Mouse (Mus musculus): ENCODE measurements at regions not wholly inside any gene's neighbourhood (a gene's known extent, or its start where the extent isn't known, plus 50 kb on each side); places are given as distances from the start of the nearest gene placed in this dataset.

DNA sequence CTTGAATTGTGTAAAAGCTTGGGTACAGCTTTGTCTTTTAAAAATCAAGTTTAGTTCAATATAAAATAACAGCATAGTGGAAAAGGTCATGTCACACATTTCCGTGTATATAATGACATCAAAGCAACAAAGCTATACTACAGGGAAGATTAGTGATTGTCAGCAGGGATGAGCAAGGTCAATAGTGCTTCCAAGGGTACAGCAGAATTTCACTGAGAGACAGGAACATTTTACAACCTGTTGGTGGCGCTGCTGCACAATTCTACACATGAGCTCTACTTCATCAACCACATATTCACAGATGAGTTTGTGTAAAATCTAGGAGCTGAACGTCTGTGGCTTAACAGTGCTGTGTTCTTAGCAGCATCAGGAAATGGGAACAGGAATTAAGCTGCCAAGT lies 74.3 kb upstream of the A2m start:
- peak; percentile 41 to 44 for DNase-seq (ENCODE audit: low spot score in 2 of 2)

DNA sequence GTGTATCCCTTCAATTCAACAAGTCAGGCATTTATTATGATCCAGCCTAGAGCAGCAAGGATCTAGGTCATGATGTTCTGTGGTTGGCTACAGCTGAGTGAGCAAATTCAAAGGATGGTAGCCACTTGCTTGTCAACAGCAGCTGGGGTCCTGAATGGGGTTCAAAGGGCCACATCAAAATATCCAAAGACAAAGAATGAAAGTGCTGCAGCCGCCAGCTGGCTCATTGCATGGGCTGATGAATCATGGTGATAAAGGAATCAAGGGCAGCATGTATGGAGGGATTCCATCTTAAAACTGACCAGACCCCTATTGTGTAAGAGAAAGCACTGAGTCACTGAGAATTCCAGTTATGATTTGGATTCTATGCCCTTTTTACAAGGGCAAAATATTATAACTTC lies 74.8 kb upstream of the A2m start:
- DNase-seq (ENCODE audit: low spot score in 2 of 2): peak in 1 of 2 experiments; percentile 19

DNA sequence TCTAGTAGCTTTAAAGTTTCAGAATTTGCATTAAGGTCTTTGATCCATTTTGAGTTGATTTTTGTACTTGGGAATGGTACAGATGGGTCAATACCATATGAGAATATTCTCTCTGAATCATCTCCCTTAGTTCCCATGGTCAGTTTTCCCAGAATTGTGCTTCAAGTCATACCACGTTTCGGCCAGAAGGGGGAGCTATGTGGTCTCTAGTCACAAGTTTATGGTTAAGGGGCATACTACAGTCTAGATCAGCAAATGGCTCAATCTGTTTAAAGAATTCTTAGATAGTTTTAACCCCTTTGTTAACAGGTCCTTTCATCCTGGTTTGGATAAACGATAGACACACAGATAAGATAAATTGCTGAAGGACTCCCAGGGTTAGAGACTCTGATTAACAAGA lies 78.7 kb upstream of the A2m start:
- DNase-seq (ENCODE audit: low spot score in 2 of 2): peak; percentile 29 to 36

DNA sequence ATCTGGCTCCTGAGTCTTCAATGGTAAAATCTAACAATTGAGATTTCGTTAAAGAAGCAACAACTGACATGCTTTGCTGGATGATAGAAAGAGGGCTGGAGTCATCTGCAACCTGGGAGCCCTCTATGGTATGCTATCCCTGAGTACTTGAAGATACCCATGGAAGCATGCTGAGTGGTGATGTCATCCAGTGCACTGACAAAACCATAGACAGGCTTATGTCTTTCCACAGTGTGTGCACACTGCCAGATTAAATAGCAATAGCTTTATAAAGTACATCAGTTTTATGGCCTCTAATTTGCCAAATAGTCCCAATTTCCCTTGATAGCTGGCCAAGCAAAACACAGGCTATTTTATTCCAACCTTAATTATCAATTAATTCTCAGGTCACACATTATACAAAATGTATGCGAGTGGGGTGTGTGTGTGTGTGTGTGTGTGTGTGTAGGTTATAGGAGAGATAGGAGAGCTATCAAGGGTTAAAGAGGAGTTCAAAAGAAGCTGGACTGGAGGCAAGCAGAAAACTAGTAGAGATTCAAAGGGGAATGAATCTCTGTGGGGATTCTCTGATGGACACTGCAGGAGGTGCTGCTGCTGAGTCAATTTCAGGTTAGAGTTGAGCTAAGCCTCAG lies 80.1 kb upstream of the Iqsec3 start:
- DNase-seq (ENCODE audit: low spot score in 2 of 2): no peak

DNA sequence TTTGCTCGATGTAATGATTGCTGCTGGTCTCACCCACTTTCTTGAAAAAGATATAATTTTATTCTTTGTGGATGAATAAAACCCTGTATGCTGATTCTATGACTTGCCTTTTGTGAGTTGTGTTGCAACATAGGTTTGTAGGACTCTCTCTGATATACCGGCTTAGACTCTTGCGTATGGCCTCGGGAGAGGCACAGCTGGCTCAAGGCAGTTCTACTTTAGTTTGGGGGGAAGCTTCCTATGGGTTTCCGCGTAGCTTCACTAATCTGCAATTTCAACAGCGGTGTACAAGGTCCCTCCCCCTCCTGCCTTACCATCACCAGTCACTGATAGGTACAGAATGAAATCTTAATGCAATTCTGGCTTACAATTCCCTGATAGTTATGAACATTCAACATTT lies 60.0 kb upstream of the Iqsec3 start:
- no peak for DNase-seq (ENCODE audit: low spot score in 2 of 2)

DNA sequence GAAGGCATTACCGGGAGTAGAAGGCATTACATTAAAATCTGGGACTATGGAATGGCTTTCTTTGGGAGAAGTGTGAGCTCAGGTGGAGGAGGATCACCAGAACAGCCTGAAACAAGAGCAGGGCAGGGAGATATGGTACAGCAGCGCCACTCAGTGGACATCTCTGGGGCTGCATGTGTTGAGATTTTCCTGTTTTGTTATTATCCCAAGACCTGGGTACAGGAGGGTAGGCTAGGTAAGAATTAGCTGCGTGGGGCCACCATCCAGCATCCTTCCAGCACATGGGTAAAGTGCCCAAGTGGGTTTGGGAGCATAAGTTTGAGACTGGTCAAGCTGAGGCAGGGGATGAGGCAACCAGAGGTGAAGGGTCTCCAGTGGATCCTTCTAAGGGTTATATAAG lies 59.4 kb upstream of the Iqsec3 start:
- DNase-seq (ENCODE audit: low spot score in 2 of 2): peak; percentile 46 to 64

DNA sequence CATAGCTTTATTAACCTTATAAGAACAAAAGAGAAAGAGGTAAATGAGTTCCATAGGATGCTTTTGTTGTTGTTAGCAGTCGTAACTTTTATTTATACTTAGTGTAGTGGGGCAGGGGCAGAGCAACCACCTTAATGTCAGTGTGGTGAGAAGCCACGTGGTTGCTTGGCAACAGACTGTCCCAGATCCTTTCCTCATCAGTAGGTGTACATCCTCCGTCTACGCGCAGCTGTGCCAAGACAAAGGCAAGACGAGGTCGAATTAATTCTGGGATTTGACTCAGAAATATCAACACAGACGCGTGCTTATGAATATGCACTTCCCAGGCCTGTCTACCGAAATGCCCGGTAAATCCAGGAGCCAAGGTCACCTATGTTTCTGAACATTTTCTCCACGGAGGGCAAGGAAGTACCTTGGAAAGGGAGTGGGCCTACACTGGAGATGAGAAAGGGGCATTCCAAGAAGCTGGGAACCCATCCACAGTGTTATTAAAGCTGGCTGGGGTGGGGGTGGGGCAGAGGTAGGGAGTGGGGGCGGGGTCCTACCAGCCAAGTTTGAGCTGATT lies 58.4 kb upstream of the Iqsec3 start:
- DNase-seq (ENCODE audit: low spot score in 2 of 2): no peak

DNA sequence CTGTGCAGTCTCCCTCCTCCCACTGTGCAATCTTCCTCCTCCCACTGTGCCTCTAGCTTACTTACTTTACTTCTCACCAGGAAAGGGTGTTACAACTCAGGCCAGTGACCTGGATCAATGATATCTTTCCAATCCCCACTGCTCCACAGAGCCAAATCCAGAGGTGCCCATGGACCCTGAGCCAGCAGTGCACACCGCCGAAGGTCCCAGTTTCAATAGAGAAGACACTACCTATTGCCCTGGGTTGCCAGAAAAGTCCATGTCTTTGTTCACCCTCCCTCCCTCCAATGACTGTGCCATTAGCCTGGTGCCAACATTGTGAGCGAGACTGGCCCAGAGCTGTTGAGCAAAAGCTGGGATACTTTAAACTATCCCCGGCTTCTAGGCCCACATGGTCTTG lies 53.8 kb upstream of the Iqsec3 start:
- DNase-seq (ENCODE audit: low spot score in 2 of 2): no peak

DNA sequence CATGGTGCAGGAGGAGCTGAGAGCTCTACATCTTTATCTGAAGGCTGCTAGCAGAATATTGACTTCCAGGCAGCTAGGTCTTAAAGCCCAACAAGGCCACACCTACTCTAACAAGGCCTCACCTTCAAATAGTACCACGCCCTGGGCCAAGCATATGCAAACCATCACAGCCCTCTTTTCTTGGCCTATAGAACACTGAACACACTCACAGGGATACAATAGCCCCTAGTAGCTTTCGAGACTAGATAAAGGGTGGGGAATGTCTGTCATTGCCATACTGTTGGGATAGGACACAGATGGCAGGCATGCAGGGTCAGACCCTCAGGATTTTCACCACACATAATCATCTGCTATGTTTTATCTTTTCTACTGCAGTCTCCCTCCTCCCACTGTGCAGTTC lies 52.6 kb upstream of the Iqsec3 start:
- DNase-seq (ENCODE audit: low spot score in 2 of 2): no peak

DNA sequence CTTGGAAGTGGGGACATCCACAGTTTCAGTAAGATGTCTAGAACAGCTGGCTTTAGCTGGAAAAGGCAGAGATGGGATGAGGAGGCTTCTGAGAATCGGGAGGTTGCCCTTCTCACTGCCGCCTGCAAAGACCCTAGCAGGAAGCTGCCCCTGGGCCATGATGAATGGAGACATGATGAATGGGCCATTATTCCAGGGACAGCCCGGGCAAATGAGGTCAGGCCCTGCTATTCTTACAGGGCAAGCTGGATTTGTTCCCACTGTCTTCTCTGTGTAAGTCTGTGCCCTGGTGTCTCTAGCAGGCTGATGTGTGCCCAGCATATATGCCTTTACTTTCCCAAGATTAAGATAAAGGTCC lies 51.1 kb upstream of the Iqsec3 start:
- DNase-seq (ENCODE audit: low spot score in 2 of 2): no peak

DNA sequence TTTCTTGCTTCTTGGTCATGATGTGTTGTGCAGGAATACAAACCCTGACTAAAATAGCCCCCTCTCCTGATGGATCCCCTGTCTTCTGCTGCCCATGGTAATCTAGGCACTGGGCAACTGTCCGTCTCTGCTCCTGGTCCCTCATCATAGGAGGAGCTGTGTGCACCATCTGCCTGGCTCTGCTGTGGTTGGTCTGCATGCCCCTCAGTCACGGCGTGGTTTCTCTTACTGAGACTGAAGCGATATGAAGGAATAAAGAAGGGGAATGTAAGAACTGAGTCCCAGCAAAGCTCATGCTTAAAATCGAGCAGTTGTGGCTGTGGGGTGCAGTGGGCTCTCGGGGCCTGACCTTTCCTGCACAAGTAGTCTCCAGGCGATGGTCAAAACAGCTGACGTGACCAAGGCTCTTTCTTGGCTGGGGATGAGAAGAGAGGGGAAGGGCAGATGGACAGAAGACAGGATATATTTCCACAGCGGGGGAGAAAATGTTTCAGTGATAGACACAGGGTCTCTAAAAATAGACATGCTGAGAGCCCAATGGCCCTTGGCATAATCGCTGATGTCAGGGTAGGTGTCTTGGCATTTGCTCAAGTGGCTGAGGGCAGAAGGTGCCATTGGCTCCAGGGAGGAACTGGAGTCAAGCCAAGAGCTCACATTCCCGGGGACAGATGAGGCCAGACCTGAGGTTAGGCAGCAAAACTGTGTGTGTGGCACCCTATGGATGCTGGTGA lies 50.6 kb upstream of the Iqsec3 start:
- DNase-seq (ENCODE audit: low spot score in 2 of 2): no peak
